Mouse (Mus musculus): ENCODE data around the gene Ganc.

Gene Ganc

DNA sequence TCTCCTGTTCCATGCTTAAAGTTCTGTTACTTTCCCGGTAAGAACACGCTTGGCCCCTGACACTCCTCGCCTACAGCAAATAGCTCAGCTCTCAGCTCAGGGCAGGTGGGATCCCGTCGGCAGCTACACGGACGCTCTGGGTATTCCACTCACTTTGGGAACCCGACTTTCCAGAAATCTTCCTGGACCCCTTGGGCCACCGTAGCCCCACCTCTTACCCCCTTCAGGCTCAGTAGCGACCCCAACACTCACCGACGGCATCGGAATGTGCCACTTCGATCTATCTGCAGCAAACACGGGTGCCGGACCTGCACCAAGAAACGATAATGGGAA lies at the start of gene Ganc:
TSS of gene Ganc (plus strand) at position 244 of the 333 bp plus-strand sequence.
- in situ Hi-C loops (cut with MboI, MseI) = loop anchor here (10.0 kb wide), 1 partner anchor 161 kb away; the partner anchor contains the start of genes Snap23 and Zfp106

DNA sequence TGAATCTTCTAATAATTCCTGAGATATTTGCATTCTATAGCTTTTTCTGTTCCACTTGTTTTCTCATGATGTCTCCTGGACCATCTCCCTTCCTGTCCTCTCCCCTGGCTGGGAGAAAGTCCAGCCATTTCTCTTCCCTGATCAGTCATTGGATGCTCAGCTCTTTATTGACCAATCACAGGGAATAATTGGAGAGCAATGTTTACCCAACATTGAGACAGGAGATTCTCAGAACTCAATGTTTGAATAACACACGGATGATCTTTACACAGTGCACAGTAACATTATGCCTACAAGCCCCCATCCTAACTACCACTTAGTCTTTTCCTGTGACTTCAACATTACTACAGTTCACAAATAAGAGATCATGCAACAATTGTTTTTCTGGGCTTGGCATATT lies 43.3 kb upstream of the Ganc start:
- in situ Hi-C loops (cut with MboI, MseI) = no loop called here

DNA sequence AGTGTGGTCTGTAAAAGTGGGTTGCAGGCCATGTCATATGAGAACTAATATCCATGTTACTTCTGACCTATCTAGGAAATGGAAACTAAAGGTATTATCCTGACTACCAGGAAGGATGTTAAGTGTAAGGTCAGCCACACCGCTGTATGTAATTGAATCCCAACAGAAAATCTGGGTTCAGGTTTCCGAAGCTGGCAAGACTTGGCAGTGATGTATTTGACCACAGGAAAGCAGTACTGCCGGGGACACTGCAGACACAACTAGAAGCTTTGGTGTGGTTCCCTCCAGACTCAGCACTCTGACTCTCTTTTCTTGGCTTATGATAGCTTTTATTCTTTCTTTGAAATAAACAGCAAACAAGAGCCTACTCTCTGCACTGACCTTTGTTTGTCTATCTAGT lies 37.2 kb upstream of the Ganc start:
- in situ Hi-C loops (cut with MboI, MseI) = no loop called here

DNA sequence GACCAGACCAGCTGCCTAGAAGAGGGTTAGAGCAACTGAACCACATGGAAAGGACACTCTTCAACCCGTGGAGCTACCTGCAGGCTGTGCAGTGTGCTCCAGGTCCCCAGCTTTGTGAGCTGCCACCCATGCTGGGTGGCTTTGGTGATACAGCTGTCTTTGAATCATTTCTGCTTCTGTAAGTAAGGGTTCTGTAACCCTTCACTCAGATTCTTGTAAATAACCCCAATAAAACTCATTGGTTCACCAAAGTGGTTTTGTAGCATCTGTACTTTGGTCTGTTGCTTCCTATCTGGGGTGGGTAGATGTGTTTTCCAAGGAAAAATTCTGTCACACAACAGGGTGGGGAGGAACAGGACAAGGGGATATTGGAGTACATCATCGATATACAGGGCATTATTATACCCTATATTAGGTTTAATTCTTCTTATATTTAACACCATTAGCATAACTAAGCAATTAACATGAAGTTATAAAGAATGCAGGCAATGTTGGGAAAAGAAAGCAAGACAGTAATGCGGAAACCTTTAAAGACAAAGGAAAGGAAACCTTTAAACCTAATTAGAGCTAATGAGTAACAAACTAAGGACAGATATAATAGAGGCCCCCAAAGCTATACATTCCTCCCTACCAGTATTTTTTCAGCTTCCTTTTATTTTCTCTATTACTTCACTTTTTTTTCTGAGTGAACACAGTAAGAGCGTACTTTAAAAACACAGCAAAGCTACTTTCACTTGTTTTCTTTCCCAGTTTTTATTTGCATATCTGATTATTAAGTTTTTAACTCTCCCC lies 36.1 kb upstream of the Ganc start:
- in situ Hi-C loops (cut with MboI, MseI) = no loop called here

DNA sequence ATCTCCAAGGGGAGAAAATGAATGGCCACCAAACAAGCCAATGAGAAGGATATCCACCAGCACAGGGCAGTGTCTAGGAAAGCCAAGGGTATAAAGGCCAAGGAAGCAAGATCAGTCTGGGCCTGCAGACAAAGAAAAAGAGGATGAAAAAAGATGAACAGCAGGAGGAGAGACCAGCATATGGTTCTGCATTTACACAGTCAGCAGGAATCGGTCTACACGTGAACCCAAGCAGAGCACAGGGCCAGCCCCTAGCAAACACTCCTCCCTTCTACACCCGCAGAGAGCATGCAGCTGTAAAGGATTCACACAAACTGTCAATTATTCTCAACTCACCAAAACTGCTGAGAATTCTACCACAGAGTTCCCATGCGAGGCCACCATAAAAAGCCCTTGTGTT lies 29.8 kb upstream of the Ganc start:
- in situ Hi-C loops (cut with MboI, MseI) = no loop called here

DNA sequence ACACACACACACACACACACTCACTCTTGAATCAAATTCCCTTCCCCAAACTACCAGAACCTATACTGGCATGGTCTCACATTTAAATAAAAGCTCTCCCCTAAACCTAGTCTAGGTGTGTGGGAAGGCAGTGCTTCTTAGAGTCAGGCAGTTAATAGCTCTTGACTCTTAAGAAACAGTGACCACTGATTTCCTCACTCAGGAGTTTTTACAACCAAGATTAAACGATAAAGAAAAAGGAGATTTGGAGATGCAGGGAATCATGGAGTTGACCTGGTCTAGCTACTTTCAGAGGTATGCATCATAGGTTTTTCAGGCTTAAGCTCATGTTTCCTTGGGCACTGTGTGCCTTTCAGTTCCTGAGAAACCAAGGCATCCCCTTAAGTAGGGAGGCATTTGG lies 17.4 kb upstream of the Ganc start:
- in situ Hi-C loops (cut with MboI, MseI) = loop anchor here (25.0 kb wide), 1 partner anchor 924 kb away; no protein-coding TSS in a partner anchor

DNA sequence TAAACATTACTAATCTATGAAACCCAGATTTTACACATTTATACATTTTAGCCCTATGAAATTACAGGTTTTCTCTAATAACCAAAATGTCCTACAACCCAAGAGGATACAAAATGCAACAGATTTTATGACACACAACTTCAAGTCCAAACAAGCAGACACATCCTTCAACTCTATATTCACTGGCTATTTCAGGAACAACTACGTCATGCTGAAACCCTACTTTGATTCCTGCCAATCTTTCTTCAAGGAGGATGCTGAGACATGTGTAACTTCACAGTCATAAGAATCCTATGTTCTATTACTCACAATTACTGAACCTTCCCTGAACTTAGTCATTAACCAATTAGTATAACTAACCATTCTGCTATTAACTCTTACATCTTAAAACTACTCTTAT lies 16.4 kb upstream of the Ganc start:
- in situ Hi-C loops (cut with MboI, MseI) = loop anchor here (25.0 kb wide), 1 partner anchor 925 kb away; no protein-coding TSS in a partner anchor

DNA sequence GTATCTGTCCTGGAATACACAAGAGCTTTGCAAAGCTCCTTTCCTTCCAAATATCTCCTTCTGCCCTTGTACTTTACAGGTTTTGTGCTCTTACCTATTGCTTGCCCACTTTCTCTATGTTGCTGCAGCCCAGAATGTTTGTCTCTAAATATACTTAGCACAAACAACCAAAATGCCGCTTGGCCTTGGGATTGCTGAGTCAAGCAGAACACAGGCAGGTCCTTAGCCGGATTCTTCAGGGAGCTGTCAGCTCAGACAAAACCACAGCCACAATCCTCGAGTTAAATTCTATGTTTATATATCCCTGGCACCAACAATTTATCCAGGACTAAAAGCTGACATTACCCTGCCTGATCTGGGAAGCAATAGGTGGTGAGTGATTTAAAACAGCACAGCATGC lies 14.3 kb upstream of the Ganc start:
- in situ Hi-C loops (cut with MboI, MseI) = loop anchor here (25.0 kb wide), 1 partner anchor 927 kb away; no protein-coding TSS in a partner anchor

DNA sequence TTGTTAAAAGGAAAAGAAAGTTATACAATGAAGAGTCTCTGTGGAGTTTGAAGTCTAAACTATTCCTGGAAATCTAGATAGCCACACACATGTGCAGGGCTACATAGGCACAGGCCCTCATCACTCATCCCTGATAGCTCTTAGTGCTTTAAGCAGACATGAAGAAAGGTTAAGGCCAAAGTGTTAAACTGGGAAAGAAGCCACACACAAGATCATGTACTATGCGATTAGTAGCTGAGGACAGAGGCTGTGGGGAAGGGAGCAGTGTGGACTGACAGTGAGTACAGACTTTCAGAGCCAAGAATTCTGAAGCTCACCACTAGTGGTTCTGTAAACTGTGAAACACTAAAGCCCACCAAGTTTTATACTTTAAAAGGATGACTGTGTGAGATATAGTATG lies 12.8 kb upstream of the Ganc start:
- in situ Hi-C loops (cut with MboI, MseI) = loop anchor here (25.0 kb wide), 1 partner anchor 929 kb away; no protein-coding TSS in a partner anchor

DNA sequence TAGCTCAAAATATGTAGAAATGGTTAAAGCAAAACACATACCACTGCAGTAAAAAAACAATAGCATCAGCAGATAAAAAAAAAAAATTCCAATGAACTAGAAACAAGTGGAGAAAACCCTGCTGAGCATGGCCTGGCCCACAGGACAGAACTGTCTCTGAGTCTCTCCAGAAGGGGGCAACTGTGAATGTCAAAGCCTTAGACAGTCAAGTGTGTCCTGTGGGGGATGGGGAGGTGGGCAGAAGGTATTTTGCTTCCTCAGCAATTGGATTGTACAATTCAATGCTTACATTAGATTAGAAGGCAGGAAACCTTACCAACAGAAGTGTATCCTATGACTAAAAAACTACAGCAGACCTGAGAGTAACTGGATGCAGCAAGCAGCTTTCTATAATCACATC lies 11.3 kb upstream of the Ganc start:
- in situ Hi-C loops (cut with MboI, MseI) = loop anchor here (25.0 kb wide), 1 partner anchor 930 kb away; no protein-coding TSS in a partner anchor

DNA sequence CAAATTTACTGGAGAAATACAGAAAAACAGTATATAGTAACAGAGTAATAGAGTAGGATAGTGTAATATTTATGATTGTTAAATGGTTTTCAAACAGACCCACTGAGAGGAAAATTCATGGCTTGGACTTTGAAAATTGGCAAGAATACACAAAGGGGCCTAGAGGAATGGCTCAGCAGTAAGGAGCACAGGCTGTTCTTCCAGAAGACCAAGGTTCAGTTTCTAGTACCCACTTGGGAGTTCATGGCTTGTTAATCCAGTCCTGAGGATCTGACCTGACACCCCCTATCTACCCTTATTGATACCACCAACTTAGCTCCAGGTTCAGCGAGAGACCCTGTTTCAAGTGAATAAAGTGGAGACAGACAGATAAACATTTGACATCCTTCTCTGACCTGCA lies 5.7 kb upstream of the Ganc start:
- in situ Hi-C loops (cut with MboI, MseI) = loop anchor here (25.0 kb wide), 1 partner anchor 936 kb away; no protein-coding TSS in a partner anchor

DNA sequence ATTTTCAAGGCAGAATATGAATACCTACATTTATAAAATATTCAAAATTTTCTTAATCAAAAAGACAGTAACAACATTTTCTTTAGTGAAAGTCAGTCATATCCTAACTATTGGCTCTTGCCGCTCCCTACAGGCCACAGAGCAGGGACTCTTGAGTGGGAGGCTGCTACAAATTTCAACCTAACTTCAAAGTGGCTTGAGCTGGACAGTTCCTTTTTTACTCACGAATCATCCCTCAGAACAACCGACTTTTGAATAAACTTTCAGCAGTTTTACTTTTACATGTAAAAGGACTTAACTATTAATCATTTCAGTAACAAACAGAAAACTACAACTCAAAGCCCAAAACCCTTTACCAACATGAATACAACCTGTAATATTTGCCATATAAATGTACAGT lies 883 bp upstream of the Ganc start:
- in situ Hi-C loops (cut with MboI, MseI) = loop anchor here (10.0 kb wide), 1 partner anchor 162 kb away; the partner anchor contains the start of genes Snap23 and Zfp106

DNA sequence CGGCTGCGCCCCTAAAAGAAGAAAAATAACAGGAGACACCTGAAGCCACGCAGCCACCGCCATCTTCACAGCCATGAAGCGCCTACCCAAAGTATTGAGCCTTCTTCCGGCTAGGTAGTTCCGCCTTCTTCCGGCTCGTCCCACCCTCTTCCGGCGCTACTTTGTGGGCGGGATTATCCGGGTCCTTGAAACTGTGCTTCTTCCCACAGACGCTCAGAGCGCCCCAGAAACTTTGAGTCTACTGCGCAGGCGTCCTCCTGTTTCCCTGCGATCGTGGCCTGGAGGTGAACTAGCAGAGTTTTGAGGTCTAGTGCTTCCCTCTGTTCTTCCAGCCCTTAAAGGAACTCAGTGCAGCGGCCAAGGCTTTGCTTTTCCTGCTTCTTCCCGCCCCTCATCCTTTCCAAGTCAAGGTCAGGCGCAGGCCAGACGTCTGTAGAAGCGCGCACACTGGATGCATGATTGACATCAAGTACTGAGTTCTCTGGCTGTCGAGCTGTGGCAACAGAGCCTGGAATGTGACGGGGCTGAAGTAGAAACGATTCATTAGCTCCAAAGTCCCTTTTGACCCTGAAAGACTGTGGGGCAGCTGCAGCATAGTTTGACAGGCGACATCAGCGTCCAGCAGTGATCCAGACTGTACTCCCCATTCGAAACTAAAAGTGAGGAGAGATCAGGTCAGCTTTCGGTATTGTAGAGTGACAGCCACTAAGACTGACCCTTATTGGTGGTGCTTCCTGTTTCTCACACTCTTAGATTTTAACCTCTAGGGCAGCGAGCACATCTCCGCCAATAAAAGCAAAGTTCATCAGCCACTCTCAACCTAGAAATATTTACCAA lies 508 bp downstream of the Ganc start, which contains the start of gene Tmem87a:
TSS of gene Tmem87a (minus strand) at position 128 of the 837 bp plus-strand sequence.
- in situ Hi-C loops (cut with MboI, MseI) = loop anchor here (10.0 kb wide), 1 partner anchor 161 kb away; the partner anchor contains the start of genes Snap23 and Zfp106

DNA sequence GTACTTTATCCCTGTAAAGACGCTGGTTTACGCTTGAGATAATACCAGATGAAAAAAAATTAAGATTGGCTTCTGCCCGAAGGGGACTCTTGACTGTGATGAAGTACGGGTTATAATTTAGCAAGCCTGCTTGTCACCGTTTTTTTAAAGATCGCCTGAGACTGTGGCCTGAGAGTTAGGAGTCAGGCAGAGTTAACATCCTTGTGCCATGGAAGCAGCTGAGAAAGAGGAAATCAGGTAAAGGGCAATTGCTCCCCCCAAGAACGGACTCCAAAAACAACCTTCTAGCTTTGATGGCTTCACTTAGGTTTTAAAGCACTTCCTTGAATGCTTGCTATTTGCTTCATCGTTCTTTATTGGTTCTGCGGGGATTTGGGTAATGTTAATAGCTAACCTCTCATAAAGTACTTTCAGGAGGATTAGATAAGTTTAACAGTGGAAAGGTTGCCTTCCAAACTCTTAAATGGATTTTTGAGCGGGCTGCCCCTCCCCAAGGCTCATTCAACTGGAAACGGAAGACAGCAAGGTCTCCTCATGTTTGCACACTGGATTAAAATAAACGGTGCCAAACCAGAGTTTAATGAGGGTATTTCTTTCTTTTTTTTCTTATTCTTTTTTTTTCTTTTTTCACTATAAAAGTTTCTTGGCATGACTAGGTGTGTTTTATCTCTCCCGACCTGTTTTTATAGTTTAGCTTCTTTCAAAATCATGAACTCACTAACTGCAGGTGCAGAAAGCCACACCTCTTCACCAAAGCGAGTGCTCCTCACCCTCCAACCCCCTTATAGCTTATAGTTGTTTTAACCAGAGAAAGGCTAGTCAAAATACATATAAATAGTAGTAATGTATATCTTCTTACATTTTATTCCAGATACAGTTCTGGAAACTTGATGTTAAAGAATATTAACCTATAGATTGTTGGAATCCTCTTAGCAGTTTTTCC lies 1.4 kb downstream of the Ganc start:
- in situ Hi-C loops (cut with MboI, MseI) = loop anchor here (10.0 kb wide), 1 partner anchor 160 kb away; the partner anchor contains the start of genes Snap23 and Zfp106

DNA sequence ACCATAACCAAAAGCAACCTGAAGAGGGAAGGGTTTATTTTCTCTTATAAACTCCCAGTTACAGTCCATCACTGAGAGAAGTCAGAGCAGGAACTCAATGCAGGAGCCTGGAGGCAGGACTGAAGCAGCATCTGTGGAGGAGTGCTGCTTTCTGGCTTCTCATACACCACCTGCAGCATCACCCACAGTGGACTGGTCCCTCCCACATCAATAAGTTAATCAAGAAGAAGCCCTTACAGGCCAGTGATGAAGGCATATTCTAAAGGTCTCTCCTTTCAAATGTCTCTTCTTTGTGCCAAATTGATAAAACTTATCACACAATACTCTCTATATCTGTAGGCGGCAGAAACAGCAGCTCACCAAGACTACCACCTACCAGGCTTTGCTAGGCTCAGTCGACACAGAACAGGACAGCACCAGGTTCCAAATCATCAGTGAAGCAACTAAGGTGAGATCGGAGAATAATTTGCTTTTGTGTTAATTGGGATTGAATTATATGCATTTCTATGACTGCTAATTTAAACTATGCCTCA lies 7.5 kb downstream of the Ganc start:
- in situ Hi-C loops (cut with MboI, MseI) = no loop called here

DNA sequence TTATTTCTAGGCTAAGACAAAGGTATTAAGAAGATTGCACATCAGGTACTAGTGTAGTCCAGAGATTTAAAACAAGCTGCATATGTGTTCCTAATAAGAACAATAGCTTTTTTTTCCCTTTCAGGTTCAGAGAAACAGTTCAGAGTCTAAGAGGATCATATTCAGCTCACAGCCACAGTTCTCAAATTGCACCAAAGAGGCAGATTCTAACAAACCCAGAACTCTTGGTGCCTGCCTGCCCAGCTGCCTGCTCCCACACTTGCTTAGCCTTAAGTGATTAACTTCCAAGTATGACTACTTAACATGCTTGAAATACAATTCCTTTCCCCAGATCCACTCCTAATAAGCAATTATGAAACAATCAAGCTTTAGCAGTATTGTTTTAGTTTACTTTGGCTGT lies 10.4 kb downstream of the Ganc start:
- in situ Hi-C loops (cut with MboI, MseI) = no loop called here

DNA sequence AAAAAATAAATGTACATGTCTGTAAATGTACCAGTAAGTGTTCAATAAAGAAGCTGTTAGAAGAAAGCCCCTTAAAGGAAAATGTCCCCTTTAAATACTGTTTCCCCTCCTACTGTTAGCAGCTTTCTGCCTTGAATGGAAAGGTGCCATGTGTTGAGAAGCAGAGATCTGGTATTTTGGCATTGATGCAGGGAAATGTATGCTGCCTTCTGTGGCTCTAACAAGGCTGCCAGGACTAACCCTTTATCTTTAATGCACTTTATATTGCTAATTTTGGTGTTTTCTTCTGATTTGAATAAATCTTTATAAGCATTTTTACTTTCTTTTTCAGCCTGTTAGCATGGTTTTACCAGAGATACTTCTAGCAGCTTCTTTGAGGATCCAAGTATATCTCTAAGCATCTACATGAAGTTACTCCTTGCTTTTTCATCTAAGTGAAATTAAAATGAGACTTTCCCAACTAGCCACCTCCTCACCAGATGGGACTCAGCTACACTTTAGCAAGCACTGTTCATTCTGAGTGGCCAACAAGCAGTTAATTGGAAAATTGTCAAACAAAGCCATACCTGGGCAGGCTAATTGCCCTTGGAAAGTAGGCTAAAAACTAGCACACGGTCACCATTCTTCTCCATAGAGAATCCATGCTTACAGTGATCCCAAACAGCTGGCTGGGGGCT lies 11.2 kb downstream of the Ganc start:
- in situ Hi-C loops (cut with MboI, MseI) = no loop called here

DNA sequence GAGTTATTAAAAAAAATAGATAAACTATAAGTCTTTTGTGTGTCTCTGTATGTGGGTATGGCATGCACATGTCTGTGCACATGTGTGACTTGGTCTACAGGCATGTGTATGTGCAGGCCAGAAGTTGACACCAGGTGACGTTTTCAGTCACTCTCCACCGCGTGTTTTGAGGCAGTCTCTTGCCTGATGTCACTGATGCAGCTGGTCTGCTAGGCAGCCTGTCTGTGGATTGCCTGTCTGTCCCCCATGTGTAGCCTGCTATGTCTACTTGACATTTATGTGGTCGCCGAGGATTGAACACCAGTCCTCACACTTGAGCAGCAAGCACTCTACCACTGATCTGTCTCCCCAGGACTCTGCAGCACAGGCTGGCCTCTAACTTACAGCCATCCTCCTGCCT lies 20.7 kb downstream of the Ganc start:
- in situ Hi-C loops (cut with MboI, MseI) = no loop called here

DNA sequence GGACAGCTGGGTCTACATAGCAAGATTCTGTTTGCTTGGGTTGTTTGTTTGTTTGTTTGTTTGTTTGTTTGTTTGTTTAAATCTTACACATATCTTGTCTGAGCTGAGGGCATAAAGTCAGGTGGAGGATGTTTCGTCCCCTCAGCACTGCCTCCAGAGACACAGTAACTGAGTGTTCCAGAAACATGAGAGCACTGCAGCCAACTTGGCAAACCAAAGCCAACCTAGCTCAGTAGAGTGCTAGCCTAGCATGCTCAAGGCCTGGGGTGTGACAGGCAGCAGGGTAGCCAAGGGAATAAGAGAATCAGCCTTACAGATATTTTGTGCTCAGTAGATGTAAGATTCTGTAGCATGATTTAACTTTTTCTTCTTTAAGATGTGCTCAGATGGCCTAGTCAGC lies 40.8 kb downstream of the Ganc start:
- in situ Hi-C loops (cut with MboI, MseI) = no loop called here

DNA sequence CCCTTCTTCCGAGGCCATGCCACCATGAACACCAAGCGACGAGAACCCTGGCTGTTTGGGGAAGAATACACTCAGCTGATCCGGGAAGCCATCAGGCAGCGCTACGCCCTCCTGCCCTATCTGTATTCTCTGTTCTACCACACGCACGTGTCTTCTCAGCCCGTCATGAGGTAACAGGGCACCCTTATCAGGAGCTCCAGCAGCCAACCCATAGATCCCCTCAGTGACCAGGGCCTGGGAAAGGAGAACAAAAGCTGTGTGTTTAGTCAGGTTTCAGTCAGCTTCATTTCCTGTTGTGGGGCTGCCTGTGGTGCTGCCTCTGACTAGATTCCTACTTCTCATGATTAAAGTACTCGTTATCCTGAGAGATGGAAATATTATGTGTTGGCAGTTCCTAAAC lies 42.7 kb downstream of the Ganc start:
- in situ Hi-C loops (cut with MboI, MseI) = no loop called here
